Mouse (Mus musculus) lung, postnatal 4 days (tissue): ENCODE measurements around the gene Dcst2.
A peak's percentile ranks its signal among the peaks of the same experiment; 100 is the strongest.

ENCODE experiments used
- DNase-seq, 2 experiments: peaks; one replicate each; pipeline ENCODE4 v3.0.0; 2021

Dcst2 gene

GRCm38 (mm10) chr3:89417131-89417530, 55.4 kb downstream of the Dcst2 start:
- DNase-seq, result no peak

- DNase-seq, result no peak
Measured at GRCm38 (mm10) chr3:89417840-89418169, 56.0 kb downstream of the Dcst2 start.

- peak; percentile 95 to 98 for DNase-seq
Measured at GRCm38 (mm10) chr3:89418170-89418860, 56.5 kb downstream of the Dcst2 start, which contains the start of the genes Cks1b and Shc1. Gene Cks1b, minus strand, starts transcription at chr3:89418383. Gene Shc1, plus strand, starts transcription at chr3:89418443.

- DNase-seq, result peak; percentile 89 to 90
Measured at GRCm38 (mm10) chr3:89418861-89419250, 57.1 kb downstream of the Dcst2 start.

- DNase-seq, result peak; percentile 82 to 84
Measured at GRCm38 (mm10) chr3:89419571-89419970, 57.8 kb downstream of the Dcst2 start.

- peak; percentile 52 for DNase-seq
Measured at GRCm38 (mm10) chr3:89419981-89420380, 58.2 kb downstream of the Dcst2 start.

- no peak for DNase-seq
Measured at GRCm38 (mm10) chr3:89420421-89420820, 58.6 kb downstream of the Dcst2 start.

- DNase-seq, result peak; percentile 88 to 93
Measured at GRCm38 (mm10) chr3:89421002-89421774, 59.4 kb downstream of the Dcst2 start.

- peak; percentile 35 to 63 for DNase-seq
Measured at GRCm38 (mm10) chr3:89421810-89422473, 60.2 kb downstream of the Dcst2 start.

GRCm38 (mm10) chr3:89422556-89423205, 60.9 kb downstream of the Dcst2 start:
- no peak for DNase-seq

GRCm38 (mm10) chr3:89424416-89425140, 62.8 kb downstream of the Dcst2 start:
- DNase-seq, result no peak

- no peak for DNase-seq
Measured at GRCm38 (mm10) chr3:89425141-89425525, 63.4 kb downstream of the Dcst2 start.

GRCm38 (mm10) chr3:89425876-89426275, 64.1 kb downstream of the Dcst2 start:
- no peak for DNase-seq
